Mouse (Mus musculus): ENCODE measurements around the gene Fam120c.

Gene Fam120c

DNA sequence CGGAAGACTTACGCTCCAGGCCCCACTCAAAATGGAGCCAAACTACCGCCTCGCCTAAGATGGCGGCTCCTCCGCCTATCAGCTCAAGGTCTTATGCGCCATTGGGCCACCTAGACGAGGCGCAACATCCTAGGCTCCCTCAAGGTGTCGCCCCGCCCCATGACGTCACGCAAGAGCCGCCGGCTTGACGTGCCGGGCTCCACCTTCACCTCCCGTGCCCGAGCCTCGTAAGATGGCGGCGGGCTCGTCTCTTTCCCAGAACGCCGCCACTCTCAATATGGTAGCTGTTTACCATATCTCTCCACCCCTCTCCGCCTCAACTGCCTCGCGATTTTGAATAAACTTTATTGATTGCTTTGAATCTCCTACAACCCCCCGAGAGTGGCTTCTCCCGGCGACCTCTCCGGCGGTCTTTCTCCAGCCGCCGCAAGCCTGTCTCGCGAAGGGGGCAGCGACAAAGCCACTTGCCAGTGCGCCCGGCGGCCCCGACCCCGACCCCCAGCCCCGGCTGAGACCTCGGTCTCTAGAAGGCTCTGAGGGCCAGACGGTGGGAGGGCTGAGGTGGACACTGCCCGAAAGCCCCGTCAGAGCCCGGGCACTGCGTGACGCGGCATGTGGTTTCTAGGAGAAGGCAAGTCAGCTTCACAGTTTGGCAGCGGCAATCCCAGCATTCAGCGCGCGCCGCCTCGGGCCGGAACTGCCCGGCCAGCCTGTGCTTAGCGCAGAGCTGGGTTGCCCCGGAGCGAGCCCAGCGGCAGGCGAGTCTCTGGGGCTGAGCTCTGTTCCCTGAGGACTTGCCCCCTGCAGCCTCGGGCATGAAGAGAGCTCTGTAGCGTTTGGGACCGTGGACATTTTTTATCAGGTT, 176.7 kb downstream of the Fam120c start, which contains the start of gene Phf8:
Gene Phf8 (plus strand): TSS at position 215 of the 865 bp plus-strand sequence.
- DNase-seq (ENCODE audit: low spot score) = peak; percentile 96
